Mouse (Mus musculus) gastrocnemius, adult 2 months (tissue): Measurements from ENCODE around the gene Tgfbr3l. TPM values are rescaled to one million over a fixed set of nuclear protein-coding genes. Genes with fewer than 3 reads are reported as not detected.

Experiments
- DNase-seq: peaks from one replicate; pipeline ENCODE4 v3.0.0; 2022
- H3K27ac ChIP-seq: fragments of 200-600 bp; 2 replicates; pipeline ENCODE4 v1.8.1; 2022; ENCODE audit warnings: mild to moderate bottlenecking
- H3K4me3 ChIP-seq: fragments of 200-600 bp; 2 replicates; pipeline ENCODE4 v1.8.1; 2022; ENCODE audit warnings: mild to moderate bottlenecking, moderate library complexity
- CTCF ChIP-seq: fragments of 200-600 bp; IDR thresholded peaks from 2 replicates; pipeline ENCODE4 v1.8.1; 2022; ENCODE audit warnings: antibody characterized with exemption, mild to moderate bottlenecking, moderate library complexity
- intact Hi-C: fragments of 180-260 bp; cut with DNase I; formaldehyde crosslinking; loops from one replicate; pipeline ENCODE4 v1.15.1; 2025
- total RNA-seq, 2 experiments: library from RNA; stranded (reverse); gene quantifications; 2 replicates each; pipeline ENCODE4 v1.2.3; 2021

The Tgfbr3l gene
- total RNA-seq, 2 experiments from 2014 or later: 1.9 to 3.3 TPM

DNA sequence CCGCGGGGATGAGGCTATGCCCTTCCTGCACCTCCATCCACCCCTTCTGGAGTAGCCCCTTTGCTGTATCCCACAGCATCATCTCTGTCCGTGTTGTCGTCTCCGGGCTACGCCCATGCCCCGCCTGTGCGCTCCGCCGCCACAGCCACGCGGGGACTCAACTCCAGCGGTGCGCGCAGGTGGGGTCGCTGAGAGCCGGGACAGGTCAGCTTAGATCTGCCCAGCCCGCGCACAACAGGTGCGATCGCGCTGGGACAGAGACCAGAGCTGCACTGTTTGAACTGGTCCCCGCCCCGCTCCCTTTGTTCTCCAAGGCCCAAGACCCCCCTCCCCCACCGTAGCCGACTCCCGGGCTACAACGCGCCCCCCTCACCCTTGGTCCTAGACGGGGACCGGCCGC lies 10.7 kb downstream of the Tgfbr3l start:
- no peak for TF ChIP-seq CTCF
- peak; percentile 38 for DNase-seq
- intact Hi-C loops: no loop called here
- H3K27ac ChIP-seq: peak overlapping the region; percentile 16; the same call in 1 of the 2 replicates
- peak overlapping the region; percentile 73 for H3K4me3 ChIP-seq

DNA sequence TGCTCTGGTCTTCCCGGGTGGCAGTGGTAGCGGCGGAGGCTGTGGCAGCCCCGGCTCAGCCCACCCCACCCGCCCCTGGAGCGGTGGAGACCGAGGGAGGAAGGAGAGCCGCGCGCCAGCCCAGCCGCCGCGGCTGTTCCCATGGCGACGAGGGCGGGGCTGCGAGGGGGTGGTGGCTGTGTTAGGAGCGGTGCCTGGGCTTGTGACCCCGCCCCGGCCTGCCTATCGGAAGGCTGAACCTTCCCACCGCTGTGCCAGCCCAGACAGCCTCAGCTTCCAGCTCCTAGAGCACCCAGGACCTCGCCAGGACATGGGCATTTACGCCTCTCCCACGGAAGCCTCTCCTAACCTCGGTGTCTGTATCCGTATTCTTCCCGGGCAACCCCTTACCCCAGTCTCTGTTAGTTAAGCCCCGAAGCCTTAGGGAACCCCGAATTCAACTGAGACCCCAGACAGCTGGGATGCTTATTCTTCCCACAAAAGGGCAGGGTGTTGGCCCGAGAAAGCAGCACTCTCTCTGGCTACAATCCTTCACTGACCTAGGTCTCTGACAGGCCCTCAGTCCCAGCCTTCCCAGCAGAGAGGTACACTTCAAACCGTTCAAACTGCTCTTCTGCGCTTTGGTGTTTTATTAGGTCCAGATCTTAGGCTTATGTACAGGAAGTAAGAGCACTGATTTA lies 11.3 kb downstream of the Tgfbr3l start, which contains the start of gene Ctxn1:
Gene Ctxn1 (minus strand): TSS at position 150 of the 680 bp plus-strand sequence.
- DNase-seq: peak; percentile 96
- Histone ChIP-seq H3K27ac (peak within 1 kb of the TSS; percentile 53), H3K4me3 (peak within 1 kb of the TSS; percentile 73)
- intact Hi-C loops: no loop called here
- TF ChIP-seq CTCF: no peak

DNA sequence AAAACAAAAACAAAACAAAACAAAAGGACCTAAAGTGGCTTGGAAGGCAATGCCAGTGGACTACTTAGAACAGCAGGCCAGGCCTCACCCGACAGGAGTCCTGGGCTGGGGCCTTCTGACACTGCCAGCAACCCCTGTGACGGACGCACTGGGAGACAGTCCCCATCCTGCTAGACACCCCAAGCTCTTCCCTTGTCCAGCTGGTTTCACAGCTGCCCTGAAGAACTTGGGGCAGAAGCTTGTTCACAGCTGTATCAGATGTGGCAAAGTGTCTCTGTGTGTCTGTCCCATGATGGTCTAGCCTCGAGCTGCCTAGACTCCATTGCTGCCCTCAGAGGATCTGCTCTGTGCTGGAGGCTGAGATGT lies 11.8 kb downstream of the Tgfbr3l start:
- Histone ChIP-seq H3K27ac (peak overlapping the region; percentile 53; the same call in 1 of the 2 replicates), H3K4me3 (no peak overlapping the region; the same call in 1 of the 2 replicates)
- TF ChIP-seq CTCF: no peak
- no peak for DNase-seq
- intact Hi-C loops: loop anchor here (2.0 kb wide), 1 partner anchor 15 kb away; the partner anchor contains the start of gene Timm44

DNA sequence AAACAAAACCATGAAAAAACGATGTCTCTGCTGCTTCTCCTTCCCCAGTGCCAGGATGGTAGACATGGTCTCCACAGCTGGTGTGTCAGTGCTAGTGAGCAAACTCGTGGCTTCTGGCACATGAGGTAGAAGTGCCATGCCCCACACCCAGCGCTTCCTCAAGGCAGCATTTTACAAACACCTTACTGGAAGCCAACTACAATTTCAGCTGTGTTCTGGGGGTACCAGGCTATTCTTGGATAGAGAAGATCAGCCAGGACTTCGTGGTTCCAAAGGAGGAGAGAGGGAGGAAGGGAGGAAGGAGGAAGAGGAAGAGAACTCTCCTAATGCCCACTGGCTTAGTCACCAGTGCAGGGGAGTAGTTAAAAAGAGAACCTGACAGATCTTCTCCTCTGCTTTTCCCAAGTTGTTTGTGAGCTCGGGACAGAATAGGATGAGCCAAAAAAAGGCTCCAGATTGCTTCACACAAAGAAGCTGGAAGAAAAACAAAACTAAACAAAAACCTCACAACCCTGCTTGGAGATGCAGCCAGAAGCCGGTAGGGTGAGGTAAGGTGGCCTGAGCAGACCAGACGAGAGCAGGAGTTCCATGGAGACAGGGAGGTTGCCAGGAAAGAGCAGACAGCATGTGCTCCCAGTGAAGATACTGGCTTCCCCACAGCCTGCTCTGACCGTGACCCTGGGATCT lies 15.2 kb downstream of the Tgfbr3l start:
- no peak for TF ChIP-seq CTCF
- no peak overlapping the region for H3K4me3 ChIP-seq
- intact Hi-C loops: no loop called here
- H3K27ac ChIP-seq: no peak overlapping the region
- no peak for DNase-seq

DNA sequence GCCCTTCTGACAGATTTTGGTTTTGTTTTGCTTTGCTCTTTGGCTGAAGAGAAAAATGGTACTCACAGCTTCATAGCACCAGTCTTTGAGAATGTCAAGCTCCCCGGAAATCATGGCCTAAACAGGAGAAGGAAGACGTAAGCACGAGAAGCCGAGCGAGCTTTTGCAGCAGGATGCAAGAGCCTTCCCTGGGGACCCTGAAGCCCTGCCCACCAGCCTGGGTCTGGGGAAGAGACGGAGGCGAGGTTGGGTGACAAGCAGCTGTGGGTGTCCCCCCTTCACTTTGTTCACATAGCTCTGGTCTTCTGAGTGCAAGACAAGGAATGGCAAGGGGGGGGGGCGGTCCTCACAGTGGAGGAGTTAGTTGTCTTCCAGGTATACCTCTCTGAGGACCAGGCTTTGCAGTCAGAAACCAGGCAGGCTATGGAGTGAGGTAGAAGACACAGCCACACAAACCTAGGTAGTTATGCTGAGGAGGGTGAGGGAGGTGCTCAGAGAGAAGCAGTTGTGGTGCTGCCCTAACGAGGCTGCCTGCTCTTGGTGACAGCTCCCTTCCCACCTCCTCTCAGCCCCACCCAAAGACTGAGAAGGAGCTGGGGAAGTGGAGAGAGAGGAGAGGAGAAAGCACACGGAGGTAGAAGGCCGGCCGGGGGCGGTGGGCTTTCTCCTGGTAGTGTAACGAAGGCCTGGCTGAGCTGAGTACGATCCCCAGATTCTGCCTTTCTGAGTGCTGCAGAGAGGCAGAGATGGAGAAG lies 17.3 kb downstream of the Tgfbr3l start:
- no peak for TF ChIP-seq CTCF
- no peak for DNase-seq
- Histone ChIP-seq H3K27ac (no peak overlapping the region), H3K4me3 (no peak overlapping the region)
- intact Hi-C loops: no loop called here

DNA sequence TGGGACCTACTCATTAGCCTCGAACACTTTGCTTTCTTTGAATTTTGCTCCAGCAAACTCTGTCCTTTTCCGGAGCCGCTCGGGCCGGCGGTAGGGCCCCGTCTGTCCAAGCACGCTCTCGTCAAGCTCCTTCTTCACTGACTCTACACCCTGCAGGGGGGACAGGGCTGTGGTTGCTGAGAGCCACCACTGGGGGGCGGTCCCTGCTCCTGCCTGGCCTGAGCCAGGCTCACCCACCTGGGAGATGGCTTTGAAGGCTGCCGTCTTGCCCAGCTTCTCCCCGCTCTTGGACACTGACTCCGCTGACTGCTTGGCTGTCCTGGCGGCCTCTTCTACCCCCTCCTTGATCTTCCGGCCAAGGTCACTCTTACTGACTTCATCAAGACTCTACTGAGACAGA lies 19.6 kb downstream of the Tgfbr3l start:
- H3K27ac ChIP-seq: no peak overlapping the region
- intact Hi-C loops: no loop called here
- TF ChIP-seq CTCF: peak; percentile 64
- peak; percentile 66 for DNase-seq
- no peak overlapping the region for H3K4me3 ChIP-seq

DNA sequence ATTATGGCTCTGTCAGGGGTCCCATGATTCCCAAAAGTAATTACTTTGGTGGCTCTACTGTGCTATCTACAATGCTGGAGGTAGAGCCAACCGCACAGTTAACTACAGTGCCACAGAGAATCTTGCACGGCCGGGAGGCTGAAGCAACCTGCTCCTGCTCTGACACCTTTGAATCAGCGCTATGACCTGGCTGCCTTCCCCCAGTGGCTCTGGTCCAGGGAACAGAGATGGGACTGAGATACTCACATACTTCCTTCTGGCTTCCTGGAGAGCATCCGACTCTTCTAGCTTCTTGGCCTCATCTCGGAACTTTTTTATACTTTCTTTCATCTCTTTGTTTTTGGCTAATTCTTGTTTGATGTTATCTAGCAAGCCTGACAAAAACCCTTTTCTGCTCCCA lies 21.6 kb downstream of the Tgfbr3l start:
- DNase-seq: peak; percentile 65
- intact Hi-C loops: no loop called here
- H3K4me3 ChIP-seq: no peak overlapping the region
- TF ChIP-seq CTCF: no peak
- no peak overlapping the region for H3K27ac ChIP-seq

DNA sequence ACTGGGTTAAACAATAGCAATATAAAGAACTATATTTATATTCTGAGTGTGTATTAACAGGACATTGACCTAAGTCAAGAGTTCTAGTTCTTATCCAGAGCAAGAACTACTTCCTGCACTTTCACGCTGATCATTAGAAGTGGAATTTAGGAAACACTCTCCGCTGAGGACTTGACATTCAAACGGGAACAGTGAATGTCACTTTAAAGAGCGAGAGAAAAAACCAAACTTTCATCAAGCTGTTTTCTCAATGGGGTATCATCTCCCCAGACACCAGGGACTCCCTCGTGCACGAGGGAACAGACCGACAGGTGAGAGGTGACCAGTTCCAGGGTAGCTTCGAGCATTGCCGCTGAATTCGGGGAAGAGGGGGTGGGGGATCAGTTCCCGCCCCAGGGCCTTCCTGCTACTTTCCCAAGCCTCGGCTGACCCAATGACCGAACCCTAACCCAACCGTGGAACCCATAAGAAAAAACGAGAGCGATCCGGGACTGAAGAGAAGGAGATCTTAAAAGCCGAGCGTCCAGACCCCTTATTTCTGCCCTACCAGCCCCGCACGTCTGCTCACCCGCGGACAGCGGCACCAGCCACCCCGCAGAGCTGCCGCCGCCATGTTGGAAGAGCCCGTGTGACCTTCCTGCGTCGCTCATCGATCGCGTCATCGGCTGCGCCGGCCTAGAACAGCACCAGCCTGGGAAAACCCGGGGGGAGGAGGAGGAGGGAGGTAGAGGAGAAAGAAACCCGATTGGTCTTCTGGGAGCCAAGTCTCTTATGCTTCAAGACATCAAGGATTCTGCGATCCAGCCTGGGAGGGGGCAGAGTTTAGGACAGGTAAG lies 27.5 kb downstream of the Tgfbr3l start, which contains the start of gene Timm44:
Gene Timm44 (minus strand): TSS at position 639 of the 836 bp plus-strand sequence.
- H3K4me3 ChIP-seq: peak within 1 kb of the TSS; percentile 75
- DNase-seq: peak; percentile 96
- no peak for TF ChIP-seq CTCF
- intact Hi-C loops: loop anchor here (2.0 kb wide), 3 partner anchors 15 to 47 kb away; partner anchors contain the start of genes Gm49320 and Map2k7
- H3K27ac ChIP-seq: peak within 1 kb of the TSS; percentile 93

DNA sequence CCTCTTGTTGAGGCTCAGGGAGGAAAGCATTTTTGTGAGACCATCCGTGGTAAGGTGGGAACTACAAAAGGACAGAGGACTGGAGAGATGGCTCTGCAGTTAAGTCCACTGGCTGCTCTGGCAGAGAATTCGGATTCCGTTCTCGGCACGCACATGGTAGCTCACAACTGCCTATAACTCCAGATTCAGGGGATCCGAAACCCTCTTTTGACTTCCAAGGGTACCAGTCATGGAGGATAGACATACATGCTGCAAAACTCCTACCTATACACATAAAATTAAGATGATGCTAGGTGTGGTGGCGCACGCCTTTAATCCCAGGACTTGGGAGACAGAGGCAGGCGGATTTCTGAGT lies 28.1 kb downstream of the Tgfbr3l start:
- Histone ChIP-seq H3K27ac (peak overlapping the region; percentile 93), H3K4me3 (peak overlapping the region; percentile 75)
- intact Hi-C loops: loop anchor here (2.0 kb wide), 1 partner anchor 47 kb away; no protein-coding TSS in a partner anchor
- TF ChIP-seq CTCF: no peak
- no peak for DNase-seq

DNA sequence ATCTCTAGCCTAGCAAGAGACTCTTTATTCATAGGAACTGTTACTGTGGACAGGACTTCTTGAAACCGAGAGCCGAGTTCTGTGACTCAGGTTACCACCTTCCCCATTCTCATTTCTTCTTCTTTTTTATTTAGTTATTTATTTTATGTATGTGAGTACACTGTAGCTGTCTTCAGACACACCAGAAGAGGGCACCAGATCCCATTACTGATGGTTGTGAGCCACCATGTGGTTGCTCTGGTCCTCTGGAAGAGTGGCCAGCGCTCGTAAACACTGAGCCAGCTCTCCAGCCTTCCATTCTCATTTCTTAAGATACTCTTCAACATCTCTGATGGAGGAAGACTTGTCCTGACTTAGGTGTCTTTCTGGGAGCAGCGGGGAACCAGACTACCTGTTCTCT lies 44.7 kb downstream of the Tgfbr3l start:
- intact Hi-C loops: no loop called here
- no peak for DNase-seq

DNA sequence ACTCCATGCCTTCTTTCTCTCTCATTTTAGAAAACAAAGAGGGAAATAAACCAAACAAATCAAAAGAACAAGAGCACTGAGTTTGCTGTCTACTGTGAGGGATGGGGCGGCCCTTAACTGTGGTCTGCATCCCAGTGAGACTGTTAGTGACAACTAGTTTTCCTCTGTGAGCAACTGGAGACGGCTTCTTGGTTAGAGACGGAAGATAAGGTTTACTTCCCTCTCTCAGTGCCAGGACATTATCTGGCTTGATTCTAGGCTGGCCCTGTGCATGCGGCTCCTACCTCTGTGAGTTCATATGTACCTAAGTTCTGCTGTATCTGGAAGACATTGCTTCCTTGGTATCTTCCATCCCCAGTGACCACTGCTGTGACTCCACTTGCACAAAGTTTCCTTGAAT lies 49.8 kb downstream of the Tgfbr3l start:
- no peak for TF ChIP-seq CTCF
- H3K27ac ChIP-seq: no peak overlapping the region
- intact Hi-C loops: no loop called here
- no peak for DNase-seq
- no peak overlapping the region for H3K4me3 ChIP-seq

More for the DNA sequence above, 44.7 kb downstream of the Tgfbr3l start:
- TF ChIP-seq CTCF: peak; percentile 54
- Histone ChIP-seq H3K27ac (no peak overlapping the region), H3K4me3 (no peak overlapping the region)

Other genes starting within 250 kb of the Tgfbr3l start
- 1 to 10 TPM in 1 of 2 experiments, under 1 TPM in 1; 0.51 to 1.2 TPM for gene Cd209f, start 142.4 kb upstream of the Tgfbr3l start, total RNA-seq
- under 1 TPM in 1 of 2 experiments, not detected in 1; 0.31 TPM for gene Cd209g, start 114.1 kb upstream of the Tgfbr3l start, total RNA-seq
- gene Evi5l, start 81.6 kb upstream of the Tgfbr3l start, total RNA-seq: 10 to 100 TPM; 13.5 to 16.9 TPM
- gene Prr36, start 30.8 kb upstream of the Tgfbr3l start, total RNA-seq: not detected
- gene Lrrc8e, start 21.4 kb upstream of the Tgfbr3l start, total RNA-seq: not detected
- 10 to 100 TPM; 86.2 to 96.6 TPM for gene Map2k7, start 9.5 kb upstream of the Tgfbr3l start, total RNA-seq
- not detected for gene Gm49320, start 9.3 kb upstream of the Tgfbr3l start, total RNA-seq
- 10 to 100 TPM in 1 of 2 experiments, 1 to 10 TPM in 1; 9.8 to 13.0 TPM for gene Snapc2, start 4.9 kb downstream of the Tgfbr3l start, total RNA-seq
- under 1 TPM; 0.41 to 0.45 TPM for gene Ctxn1, start 11.1 kb downstream of the Tgfbr3l start, total RNA-seq
- gene Timm44, start 27.7 kb downstream of the Tgfbr3l start, total RNA-seq: 10 to 100 TPM; 61.8 to 76.6 TPM
- gene Ccl25, start 77.0 kb downstream of the Tgfbr3l start, total RNA-seq: 10 to 100 TPM in 1 of 2 experiments, 1 to 10 TPM in 1; 8.2 to 14.6 TPM
- 10 to 100 TPM; 46.4 to 49.8 TPM for gene Elavl1, start 77.2 kb downstream of the Tgfbr3l start, total RNA-seq
- 1 to 10 TPM; 3.4 to 3.7 TPM for gene Cers4, start 244.8 kb downstream of the Tgfbr3l start, total RNA-seq